Mouse (Mus musculus) stomach, postnatal 0 days (tissue): Measurements from ENCODE around the gene Srgap1.

Experiments used
- CTCF ChIP-seq: IDR thresholded peaks from 2 replicates; pipeline ENCODE4 v1.5.1; 2016; ENCODE audit warnings: antibody characterized with exemption, low read depth, mild to moderate bottlenecking, moderate library complexity
- EP300 ChIP-seq: optimal IDR thresholded peaks from 2 replicates; pipeline ENCODE3; 2016; ENCODE audit warnings: antibody characterized with exemption

DNA sequence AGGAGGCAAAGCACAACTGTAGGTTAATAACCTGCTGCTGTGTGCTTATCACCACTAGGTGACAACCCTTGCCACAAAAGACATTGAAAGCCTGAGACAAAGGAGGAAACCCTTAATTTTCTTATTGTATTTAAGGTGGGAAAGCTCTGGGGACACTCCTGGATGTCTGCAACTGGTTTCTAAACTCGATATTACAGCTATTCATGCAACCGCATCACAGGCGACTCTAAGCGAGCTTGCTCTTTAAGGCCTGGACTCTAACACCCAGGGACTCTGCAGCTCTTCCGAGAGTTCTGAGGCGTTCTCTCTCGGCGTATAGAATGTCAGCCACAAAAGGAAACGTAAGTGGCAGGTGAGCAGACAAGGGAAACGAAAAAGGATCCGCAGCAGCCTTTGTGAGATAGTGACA is 241.2 kb downstream of the Srgap1 start:
- TF ChIP-seq CTCF, result peak; percentile 55
- no peak for TF ChIP-seq EP300
